Mouse (Mus musculus) CD4-positive helper T cell, adult 2 months (primary cell): ENCODE data around the gene Shmt1.
A peak's percentile ranks its signal among the peaks of the same experiment; 100 is the strongest.
"Not testable (repeated sequence)": the region's sequence is repeated elsewhere in the genome, so short reads cannot be mapped to it uniquely, and the experiment has no call there.

Source experiments
- DNase-seq: peaks from one replicate; pipeline ENCODE4 v3.0.0-alpha.2; 2012; ENCODE audit warnings: low read depth, missing footprints, low spot score

Shmt1 gene

DNA sequence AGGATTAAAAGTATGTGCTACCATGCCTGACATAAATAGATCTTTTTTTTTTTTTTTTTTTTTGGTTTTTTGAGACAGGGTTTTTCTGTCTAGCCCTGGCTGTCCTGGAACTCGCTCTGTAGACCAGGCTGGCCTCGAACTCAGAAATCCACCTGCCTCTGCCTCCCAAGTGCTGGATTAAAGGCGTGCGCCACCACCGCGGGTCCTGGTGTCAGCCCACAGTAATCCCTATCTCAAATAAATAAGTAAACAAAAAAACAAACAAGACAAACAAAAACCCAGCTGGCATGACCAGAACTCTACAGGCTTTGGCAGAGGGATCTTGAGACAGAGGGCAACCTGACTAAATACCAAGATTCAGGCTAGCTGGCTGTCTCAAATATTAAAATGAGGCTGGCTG, at the start of gene Shmt1:
Gene Shmt1 (minus strand): TSS at position 101 of the 400 bp plus-strand sequence.
- not testable (repeated sequence) for DNase-seq

DNA sequence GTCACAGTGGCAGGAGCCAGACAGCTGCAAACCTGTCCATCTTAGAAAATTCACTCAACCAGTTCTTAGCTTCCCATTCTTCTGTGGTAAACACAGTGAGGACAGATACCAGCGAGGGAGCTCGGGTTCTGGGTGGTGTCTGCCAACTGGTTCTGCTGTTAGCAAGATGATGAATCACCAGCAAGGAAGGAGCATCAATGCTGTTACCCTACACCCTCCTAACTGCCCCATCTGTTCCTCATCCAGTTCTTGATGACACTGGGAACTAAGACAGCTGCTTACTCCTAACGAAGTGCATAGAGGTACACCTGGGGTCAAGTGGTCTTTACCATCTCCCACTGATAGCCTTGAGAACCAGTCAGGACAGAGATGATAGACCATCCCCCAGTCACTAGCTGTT, 45.1 kb upstream of the Shmt1 start:
- DNase-seq = no peak

DNA sequence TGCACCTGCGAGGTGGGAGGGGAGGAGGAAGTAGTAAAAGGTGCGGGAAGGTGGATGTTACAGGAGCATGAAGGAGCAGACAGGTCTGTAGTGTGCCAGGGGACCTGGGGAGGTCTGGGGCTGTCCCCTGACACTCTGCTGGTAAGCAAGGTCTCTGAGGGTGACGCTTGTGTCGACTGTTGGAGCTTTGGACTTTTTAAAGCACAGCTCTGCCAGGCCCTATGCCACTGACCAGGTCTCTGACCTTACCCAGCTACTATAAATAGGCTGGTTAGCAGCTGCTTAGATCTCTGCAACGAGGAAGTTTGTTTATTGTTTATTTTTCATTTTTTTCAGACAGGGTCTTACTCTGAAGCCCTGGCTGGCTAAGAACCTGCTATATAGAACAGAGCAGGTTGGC, 33.9 kb upstream of the Shmt1 start:
- no peak for DNase-seq

DNA sequence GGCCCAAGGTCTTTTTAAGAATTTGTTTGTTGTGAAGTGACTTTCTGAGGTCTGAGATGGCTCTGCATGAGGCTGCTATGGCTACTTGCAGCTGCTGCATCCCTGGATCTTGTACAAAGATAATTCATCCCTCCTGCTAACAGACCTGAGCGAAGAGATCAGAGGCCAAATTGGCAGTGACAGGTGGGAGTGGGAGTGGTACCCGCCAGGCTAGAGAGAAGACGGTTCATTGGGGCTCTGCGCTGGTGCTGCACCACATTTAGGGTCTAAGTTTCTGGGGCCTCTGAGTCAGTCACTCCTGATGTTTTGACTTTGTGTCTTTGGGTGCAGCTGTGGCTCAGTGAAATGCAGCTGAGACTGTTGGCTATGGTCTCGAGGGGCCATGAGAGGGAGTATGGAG, 31.9 kb upstream of the Shmt1 start:
- DNase-seq = no peak

DNA sequence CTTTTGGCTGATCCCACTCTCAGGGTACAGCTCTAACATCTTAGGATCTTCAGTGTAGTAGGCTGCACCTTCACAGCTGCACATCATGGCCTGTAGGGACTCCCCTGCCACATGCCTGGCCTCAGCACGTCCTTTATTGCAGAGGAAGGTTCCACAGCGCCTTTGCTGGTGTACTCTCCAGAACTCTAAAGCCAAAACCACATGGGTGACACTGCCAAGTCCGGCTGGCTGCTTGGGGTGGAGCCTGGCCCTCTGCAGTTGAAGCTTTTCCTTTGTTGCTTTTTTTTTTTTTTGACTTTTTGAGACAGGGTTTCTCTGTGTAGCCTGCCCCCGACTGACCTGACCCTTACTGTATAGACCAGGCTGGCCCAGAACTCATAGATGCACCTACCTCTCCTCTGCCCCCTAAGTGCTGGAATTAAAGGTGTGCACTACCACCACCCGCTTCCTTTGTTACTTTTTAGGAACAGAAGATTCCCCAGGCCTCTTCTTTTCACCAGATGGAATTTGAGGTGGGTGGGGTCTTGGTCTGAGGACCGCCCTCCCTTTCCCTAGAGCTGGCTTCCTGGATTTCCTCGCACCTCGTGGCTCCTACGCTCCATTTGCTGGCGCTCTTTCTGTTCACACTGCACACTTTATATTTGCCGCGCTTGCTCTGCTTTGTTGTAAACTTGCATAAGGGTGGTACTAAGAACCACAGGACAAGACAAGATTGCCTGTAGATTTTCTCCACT, 30.1 kb upstream of the Shmt1 start:
- DNase-seq = no peak

DNA sequence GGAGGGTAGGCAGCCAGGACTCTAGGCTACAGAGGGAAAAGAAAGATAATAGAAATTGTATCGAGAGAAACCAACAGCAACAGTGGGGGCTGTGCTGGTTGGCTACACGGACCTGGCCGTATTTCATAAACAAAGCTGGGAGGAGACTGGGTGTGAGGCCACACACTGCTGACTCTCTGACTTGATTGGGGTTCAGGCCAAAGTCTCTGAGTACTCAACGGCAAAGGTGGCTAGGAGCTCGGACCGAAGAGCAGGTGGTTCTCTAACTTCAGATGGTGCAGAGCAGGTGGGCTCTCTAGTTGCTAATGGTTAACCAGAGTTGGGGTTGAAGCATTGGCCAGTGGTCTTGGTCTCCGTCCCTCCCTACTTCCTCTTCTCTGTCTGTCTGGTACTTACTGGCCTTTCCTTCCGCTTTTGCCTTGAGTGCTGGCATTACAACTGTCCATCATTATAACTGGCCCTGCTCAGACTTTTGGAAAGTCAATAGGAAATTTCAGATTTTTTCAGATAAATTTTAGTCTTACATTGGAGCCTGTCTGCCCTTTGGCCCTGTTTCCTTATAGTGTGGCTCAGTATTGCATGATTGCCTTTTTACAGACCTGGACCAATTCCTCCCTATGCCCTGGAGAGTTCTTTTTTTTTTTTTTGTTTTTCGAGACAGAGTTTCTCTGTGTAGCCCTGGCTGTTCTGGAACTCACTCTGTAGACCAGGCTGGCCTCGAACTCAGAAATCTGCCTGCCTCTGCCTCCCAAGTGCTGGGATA, 26.3 kb upstream of the Shmt1 start:
- DNase-seq = no peak

DNA sequence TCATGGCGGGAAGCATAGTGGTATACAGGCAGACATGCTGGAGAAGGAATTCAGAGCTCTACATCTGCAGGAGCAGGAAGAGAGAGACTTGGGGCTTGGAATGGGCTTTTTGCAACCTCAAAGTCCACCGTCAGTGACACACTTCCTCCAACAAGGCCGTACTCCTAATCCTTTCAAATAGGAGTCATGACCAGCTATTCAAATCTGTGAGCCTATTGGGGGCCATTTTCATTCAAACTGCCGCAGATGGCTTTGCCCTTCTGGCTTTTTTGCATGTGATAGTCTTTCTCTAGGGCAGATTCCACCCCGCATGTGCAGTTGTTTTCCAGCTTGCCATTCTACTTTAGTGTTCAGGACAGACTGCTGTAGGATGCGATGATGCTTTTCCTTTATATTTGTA, 25.4 kb upstream of the Shmt1 start:
- DNase-seq = no peak

DNA sequence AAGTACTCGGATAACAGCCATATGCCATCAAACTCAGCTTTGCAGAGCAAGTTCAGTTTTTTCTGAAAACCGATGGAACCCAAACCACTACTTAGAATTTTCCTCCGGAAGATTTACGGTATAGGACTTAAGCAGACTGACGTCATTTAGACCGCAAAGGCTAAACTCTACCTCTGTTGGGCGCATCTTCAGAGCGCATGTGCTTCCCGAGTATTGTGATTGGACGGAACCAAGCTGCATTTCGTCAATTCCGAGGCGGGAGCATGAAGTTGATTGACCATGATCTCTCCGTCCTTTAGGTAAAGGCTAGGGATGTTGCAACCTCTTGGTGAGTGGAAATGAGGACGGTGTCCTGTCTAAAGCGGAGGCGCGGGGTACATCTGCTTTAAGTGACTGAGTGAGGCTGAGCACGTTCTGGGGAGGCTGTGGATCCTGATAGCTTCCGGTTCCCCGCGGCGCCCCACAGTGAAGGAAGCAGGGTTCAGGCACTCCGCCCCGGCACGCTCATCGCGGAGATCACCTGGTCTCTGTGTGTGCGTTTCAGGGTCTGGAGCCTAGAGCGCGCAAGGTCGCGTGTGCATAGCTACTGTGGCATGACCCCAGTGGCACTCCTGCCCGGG, 19.0 kb upstream of the Shmt1 start, which contains the start of gene Dhrs7b:
Gene Dhrs7b (plus strand): TSS at position 199 of the 620 bp plus-strand sequence.
- DNase-seq = peak; percentile 97

DNA sequence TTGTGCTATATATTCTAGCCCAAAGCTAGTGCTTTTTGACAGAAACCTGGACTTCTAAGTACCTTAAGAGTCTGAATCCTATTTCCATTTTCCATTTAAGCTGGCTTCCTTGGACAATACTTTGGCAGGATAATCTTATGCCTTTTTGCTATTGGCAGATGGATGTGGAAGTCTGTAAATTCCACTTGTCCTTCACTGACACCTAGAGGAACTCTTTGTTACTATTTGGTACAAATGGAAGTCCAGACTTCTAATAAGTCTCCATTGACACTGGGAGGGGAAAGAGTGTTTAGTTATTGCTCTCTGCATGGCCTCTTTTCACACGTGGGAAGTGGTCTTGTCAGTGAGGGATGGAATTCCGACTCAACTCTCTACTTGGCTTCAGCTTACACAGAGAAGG, 17.4 kb upstream of the Shmt1 start:
- no peak for DNase-seq

DNA sequence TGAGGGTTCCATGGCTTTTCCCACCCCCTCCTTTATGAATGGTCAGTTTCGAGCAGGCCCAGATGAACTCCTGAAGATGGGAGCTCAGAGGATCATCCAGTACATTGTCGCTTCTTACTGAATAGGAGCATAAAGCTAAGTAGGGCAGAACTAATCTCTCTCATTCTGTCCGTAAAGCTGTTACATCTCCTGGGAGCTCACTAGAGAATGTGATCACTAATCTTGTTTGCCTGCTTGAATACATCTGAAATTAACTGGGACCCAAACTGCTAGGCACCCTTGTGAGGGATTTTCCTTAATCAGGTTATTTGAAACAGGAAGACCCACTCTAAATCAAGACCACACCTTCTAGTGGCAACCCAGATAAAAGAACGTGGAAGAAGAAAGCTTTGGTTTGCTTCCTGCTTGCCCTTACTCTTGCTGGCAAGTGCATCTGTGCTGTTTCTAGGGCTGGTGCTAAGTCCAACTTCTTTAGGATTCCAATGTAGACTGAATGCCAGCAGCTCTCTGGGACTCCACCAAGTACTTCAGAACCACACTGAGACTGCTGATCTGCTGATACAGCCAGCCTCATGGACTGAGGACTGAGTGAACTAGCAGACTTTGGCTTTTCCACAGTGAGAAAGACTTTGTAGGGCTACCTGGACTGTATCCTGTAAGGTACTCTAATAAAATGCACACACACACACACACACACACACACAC, 15.9 kb upstream of the Shmt1 start:
- no peak for DNase-seq

DNA sequence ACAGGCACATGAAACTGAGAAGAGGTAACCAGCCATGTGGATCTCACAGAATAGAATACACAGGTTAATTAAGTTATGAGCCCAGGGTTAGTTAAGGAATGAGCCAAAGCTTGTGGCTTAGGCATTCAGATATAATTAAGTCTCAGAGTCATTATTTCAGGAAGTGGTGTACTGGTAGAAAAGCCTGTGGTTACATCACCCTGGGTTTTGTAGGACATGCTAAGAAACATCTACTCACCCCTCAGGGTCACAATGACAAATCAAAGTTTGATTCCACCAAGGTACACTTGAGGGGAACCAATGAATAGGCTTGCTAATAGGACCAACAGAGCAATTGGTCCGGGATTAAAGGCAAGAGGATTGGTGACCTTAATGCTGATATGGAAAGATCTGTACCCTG, 15.2 kb upstream of the Shmt1 start:
- no peak for DNase-seq

DNA sequence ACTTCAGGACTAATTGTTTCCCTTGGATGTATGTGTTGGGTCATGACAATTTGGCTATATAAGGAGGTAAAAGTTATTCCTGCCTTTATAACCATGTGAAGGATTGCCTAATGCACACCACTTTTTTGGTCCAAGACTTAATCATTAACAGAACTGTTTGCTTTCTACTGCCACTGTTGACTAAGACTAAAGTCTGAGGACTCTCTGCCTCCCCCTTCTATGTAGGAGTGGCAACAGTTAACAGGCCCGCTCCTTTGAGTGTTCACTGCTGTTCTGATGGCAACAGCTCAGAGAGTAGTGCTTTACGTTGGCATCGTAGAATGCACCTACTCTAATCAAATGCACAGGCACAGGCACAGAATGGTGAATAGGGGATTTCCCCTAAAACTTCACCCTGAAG, 13.7 kb upstream of the Shmt1 start:
- no peak for DNase-seq

DNA sequence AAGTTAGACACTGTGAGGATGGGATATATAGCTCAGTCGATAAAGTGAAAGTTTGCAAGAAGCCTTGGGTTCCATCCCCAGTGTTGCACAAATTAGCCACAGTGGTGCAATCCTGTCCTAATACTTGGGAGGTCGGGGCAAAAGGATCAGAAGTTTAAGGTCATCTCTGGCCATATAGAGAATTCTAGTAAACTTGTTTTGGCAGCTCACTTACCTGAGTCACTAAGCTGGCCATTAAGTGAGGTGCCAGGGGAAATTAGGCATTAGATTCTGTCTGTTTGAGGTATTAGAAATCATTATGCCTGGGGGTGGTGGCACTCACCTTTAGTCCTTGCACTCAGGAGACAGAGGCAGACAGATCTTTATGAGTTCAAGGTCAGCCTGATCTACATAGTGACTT, 12.3 kb upstream of the Shmt1 start:
- DNase-seq = no peak

DNA sequence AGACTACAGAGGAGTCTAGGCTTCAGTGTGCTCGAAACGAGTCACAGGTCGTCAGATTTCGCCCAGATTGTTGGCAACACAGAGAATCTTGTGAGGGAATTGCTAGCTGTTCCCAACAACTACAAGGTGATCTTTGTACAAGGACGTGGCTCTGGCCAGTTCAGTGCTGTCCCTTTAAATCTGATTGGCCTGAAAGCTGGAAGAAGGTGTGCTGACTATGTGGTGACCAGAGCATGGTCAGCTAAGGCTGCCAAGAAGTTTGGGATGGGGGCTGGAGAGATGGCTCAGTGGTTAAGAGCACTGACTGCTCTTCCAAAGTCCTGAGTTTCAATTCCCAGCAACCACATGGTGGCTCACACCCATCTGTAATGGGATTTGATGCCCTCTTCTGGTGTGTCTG, 4.9 kb upstream of the Shmt1 start:
- DNase-seq = no peak

DNA sequence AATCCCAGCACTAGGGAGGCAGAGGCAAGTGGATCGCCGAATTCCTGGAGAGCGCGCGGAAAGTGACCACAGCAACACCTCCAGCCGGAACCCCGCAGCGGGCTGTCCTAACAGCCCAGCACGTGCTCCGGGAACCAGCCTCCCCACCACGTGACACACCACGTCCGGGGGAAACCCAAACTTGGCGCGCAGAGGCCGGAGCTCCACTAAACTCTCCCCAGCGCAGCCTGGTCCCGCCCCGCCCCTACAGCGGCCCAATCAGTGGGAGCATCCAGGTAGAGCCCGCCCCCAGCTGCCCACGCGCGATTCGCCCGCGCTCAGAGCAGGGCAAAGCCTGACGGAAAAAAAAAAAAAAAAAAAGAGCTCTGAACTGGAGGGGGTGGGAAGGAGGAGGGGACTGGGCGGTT, 461 bp downstream of the Shmt1 start:
- peak; percentile 96 for DNase-seq

DNA sequence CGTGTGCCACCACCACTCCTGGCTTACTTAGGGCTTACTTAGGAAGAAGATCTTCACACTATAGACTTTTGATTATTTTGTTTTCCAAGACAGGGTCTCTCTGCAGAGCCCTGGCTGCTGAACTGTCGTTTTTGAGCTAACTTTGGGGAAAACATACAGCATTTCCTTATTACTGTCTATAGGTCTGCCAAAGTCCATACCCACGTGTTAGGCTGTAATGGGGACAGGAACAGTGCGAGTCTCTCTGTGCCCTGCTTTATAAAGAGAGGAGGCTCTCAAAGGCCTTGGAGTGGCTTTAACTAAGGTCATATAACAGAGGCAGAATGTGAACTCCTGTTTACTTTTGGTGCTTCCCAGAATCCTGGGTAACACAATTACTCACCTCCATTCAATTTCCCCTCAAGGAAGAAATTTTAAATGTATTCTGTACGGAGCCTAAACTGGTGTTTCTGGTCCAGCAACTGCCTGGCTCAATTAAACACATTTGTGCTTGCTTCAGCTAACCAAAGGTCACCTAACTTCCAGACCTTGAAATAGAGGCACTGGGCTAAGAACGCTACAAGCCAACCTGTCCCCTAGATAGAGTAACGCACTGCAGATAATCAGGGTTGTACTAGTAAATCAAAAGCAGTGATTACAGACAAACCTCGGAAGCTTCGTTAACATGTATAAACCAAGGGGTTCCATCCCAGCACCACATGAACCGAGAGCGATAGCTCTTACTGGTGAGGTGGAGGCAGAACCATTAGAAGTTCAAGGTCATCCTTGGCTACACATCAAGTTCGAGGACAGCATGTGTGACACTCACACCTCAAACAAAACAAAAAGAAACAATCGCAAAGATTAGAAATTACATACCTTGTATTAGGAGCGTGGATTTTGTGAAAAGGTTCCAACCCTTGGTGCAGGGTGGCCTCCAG, 1.2 kb downstream of the Shmt1 start:
- DNase-seq = no peak

DNA sequence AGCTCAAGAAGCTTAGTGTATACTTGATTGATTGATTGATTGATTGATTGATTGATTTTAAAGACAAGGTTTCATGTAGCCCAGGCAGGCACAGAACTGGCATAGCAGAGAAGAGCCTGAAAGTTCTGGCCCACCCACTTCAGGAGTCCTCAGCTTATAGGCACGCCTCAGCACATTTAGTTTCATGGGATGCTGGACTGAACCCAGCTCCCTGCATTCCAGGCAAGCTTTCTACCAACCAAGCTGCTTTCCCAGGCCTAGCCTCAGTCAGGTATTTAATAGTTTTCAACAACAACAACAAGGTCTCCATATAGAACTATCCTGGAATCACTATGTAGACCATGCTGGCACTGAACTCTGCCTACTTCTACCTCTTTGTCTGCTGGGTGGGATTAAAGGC, 2.0 kb downstream of the Shmt1 start:
- no peak for DNase-seq

DNA sequence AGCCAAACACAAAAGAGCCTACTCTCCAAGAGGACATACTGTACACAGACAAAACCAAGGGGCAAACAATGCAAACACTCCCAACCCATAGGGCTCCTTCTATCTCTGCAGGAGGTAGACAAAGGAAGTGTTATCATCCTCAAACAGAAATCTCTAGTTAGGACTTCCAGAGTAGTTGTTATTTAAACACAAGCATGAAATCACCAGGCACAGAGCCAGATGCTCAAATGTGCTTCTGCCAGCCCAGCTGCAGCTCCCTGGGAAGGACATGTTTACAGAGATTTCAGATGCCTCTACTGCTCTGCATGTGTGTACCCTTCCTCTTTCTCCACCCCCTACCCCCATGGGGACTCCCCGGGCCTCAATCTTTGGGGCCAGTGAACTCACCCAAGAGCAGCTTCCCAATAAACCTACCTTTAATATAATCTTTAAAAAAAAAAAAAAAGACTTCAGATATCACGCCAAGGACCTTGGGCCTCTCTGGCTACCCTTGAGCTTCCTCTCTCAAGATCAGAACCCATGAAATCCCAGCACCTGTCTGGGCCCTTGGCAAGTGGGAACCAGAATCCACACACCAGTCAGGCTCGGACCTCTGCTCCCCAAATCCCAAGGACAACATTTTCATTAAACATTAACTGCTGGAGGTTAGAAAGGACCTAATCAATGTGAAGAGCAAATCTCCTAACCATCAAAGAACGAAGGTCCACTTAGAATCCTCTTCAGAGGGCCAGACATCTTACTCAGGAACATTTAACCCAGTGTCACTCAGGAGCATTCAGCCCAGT, 3.0 kb downstream of the Shmt1 start:
- no peak for DNase-seq

DNA sequence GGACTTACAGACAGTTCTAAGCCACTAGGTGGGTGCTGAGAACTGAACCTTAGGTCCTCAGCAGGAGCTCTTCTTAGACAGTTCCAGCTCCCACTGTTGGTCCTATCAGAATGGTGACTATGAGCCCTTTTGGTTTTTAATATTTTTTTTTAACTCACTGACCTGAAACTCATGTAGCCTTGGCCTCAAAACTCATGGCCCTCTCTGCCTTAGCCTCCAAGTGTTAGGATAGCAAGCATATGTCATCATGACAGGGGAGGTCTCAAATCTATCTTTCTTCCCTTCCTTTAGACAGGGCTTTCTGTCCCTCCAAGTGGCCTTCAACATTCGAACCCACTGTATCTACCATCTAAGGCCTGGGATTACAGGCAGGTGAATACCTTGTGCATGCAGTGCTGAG, 10.6 kb downstream of the Shmt1 start:
- no peak for DNase-seq

DNA sequence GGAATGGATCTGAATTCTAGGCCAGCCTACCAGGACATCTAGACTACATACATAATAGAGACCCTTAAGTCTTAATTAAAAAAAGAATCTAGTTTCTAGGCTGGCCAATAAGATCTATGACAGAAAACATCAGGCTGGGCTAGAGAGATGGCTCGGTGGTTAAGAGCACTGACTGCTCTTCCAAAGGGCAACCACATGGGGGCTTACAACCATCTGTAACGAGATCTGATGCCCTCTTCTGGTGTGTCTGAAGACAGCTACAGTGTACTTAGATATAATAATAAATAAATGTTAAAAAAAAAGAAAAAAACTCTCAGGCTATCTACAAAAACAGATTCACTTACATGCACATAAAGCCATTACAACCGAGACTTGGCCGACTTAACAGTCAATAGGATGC, 11.5 kb downstream of the Shmt1 start:
- DNase-seq = no peak
